Mouse (Mus musculus) hindbrain, postnatal 0 days (tissue): ENCODE measurements around the gene Krt78. TPM values are rescaled to one million over a fixed set of nuclear protein-coding genes. Genes with fewer than 3 reads are reported as not detected.
A peak's percentile ranks its signal among the peaks of the same experiment; 100 is the strongest.

Source experiments
- ATAC-seq: fragments of 200-750 bp; cut with Nextera tagmentation; 2 replicates; pipeline ENCODE4 v1.8.0; 2017; ENCODE audit warnings: mild to moderate bottlenecking, moderate TSS enrichment, moderate library complexity
- DNase-seq: peaks from one replicate; pipeline ENCODE4 v3.0.0-alpha.2; 2015; ENCODE audit warnings: low spot score
- H3K27ac ChIP-seq: fragments of 300-500 bp; sonication (generic); 2 replicates; pipeline ENCODE4 v1.5.1; 2014; ENCODE audit warnings: mild to moderate bottlenecking
- H3K27me3 ChIP-seq: fragments of 300-500 bp; sonication (generic); 2 replicates; pipeline ENCODE4 v1.6.1; 2014; ENCODE audit warnings: low read length, mixed read lengths; ENCODE audit not compliant: insufficient read depth
- H3K36me3 ChIP-seq: fragments of 300-500 bp; sonication (generic); 2 replicates; pipeline ENCODE4 v1.6.1; 2014; ENCODE audit warnings: low read length, mixed read lengths; ENCODE audit not compliant: insufficient read depth
- H3K4me1 ChIP-seq: fragments of 300-500 bp; sonication (generic); 2 replicates; pipeline ENCODE4 v1.6.1; 2014; ENCODE audit warnings: antibody characterized with exemption, low read length, mixed read lengths; ENCODE audit not compliant: insufficient read depth
- H3K4me2 ChIP-seq: fragments of 300-500 bp; sonication (generic); 2 replicates; pipeline ENCODE4 v1.6.1; 2014; ENCODE audit warnings: low read depth, mild to moderate bottlenecking, low read length, moderate library complexity, mixed read lengths
- H3K4me3 ChIP-seq: fragments of 300-500 bp; sonication (generic); 2 replicates; pipeline ENCODE4 v1.5.1; 2014; ENCODE audit warnings: low read length
- H3K9ac ChIP-seq: fragments of 300-500 bp; sonication (generic); replicated peaks from 2 replicates; pipeline ENCODE4 v1.6.1; 2014; ENCODE audit warnings: mild to moderate bottlenecking, low read length, moderate library complexity, mixed read lengths
- H3K9me3 ChIP-seq: fragments of 300-500 bp; sonication (generic); 2 replicates; pipeline ENCODE4 v1.6.1; 2016; ENCODE audit warnings: low read length, mixed read lengths
- CTCF ChIP-seq: IDR thresholded peaks from 2 replicates; pipeline ENCODE4 v1.5.1; 2016; ENCODE audit warnings: antibody characterized with exemption, control low read depth, low read depth
- WGBS: fragments of 180-500 bp; shearing (Covaris S2); extraction: QIAGEN DNeasy Blood & Tissue Kit; methylation state at CpG from one replicate; pipeline ENCODE4 v1.1.7; 2014; 5-methylcytosine and 5-hydroxymethylcytosine counted together
- polyA plus RNA-seq: library from polyadenylated mRNA; unstranded; fragments of >200 nt; fragmentation: Nextera tagmentation; extraction: Ambion mirVana; gene quantifications from 2 replicates; pipeline ENCODE4 v1.2.1, GENCODE M21; 2015
- total RNA-seq: library from RNA; depleted of rRNA; stranded (reverse); fragments of >200 nt; gene quantifications from 2 replicates; pipeline ENCODE4 v1.2.3, GENCODE M21; 2014

The Krt78 gene
- total and polyA plus RNA-seq, 2 experiments from 2014 or later = not detected

GRCm38 (mm10) chr15:101995484-101996236, 41.6 kb upstream of the Krt78 start:
- Histone ChIP-seq H3K9ac (no peak overlapping the region), H3K27ac (no peak overlapping the region), H3K27me3 (no peaks in the 10 kb centered on the region; the same call in 1 of the 2 replicates), H3K9me3 (no peaks in the 10 kb centered on the region), H3K4me1 (no peaks in the 10 kb centered on the region), H3K4me2 (no peak overlapping the region), H3K36me3 (no peaks in the 10 kb centered on the region), H3K4me3 (no peak overlapping the region)
- 90% methylated on average over 4 of the region's 4 CpGs for WGBS
- ATAC-seq = no peak
- TF ChIP-seq CTCF = no peak
- no peak for DNase-seq

- TF ChIP-seq CTCF = no peak
- DNase-seq (no peak), ATAC-seq (no peak)
- H3K36me3 ChIP-seq = no peaks in the 10 kb centered on the region
- no peak overlapping the region for H3K27ac ChIP-seq
- WGBS = 97% methylated on average over 6 of the region's 6 CpGs
- no peak overlapping the region for H3K9ac ChIP-seq
- no peaks in the 10 kb centered on the region for H3K4me1 ChIP-seq
- no peaks in the 10 kb centered on the region; the same call in 1 of the 2 replicates for H3K27me3 ChIP-seq
- H3K4me3 ChIP-seq = no peak overlapping the region
- H3K4me2 ChIP-seq = no peak overlapping the region
- H3K9me3 ChIP-seq = no peaks in the 10 kb centered on the region
Observed at GRCm38 (mm10) chr15:101994365-101994764, 40.3 kb upstream of the Krt78 start.

GRCm38 (mm10) chr15:101990946-101991345, 36.9 kb upstream of the Krt78 start:
- Histone ChIP-seq H3K9ac (no peak overlapping the region), H3K4me3 (no peak overlapping the region), H3K9me3 (no peaks in the 10 kb centered on the region), H3K4me2 (no peak overlapping the region), H3K27ac (no peak overlapping the region), H3K36me3 (no peaks in the 10 kb centered on the region), H3K4me1 (no peaks in the 10 kb centered on the region), H3K27me3 (no peaks in the 10 kb centered on the region; the same call in 1 of the 2 replicates)
- 91% methylated on average over 6 of the region's 6 CpGs for WGBS
- no peak for TF ChIP-seq CTCF
- DNase-seq (no peak), ATAC-seq (no peak)

- DNase-seq (no peak), ATAC-seq (no peak)
- Histone ChIP-seq H3K4me1 (no peaks in the 10 kb centered on the region), H3K4me2 (no peak overlapping the region), H3K27ac (no peak overlapping the region), H3K9ac (no peak overlapping the region), H3K36me3 (no peaks in the 10 kb centered on the region), H3K27me3 (no peaks in the 10 kb centered on the region; the same call in 1 of the 2 replicates), H3K4me3 (no peak overlapping the region), H3K9me3 (no peaks in the 10 kb centered on the region)
- WGBS = 74% methylated on average over 8 of the region's 8 CpGs
- peak; percentile 30; the same call in 1 of the 2 replicates for TF ChIP-seq CTCF
Observed at GRCm38 (mm10) chr15:101988714-101989113, 34.6 kb upstream of the Krt78 start.

DNA sequence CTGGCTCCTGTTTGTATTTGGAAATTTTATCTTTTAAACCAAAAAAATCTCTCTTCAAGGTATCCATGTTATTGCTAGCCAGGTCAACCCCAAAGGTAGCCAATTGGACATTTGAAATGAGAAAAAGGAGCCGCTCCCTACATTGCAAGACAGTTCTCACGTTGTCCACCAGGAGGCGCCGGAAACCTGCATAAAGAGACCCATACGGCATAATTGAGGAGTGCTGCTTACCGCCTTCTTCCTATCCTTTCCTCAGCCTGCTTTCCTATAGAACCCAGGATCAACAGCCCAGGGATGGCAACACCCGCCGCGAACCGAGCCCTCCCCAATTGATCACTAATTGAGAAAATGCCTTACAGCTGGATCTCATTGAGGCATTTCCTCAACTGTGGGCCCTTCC, 34.0 kb upstream of the Krt78 start:
- DNase-seq (peak; percentile 89), ATAC-seq (no peak)
- Histone ChIP-seq H3K27ac (no peak overlapping the region), H3K4me1 (no peaks in the 10 kb centered on the region), H3K27me3 (no peaks in the 10 kb centered on the region; the same call in 1 of the 2 replicates), H3K9ac (no peak overlapping the region), H3K9me3 (no peaks in the 10 kb centered on the region), H3K4me3 (no peak overlapping the region), H3K36me3 (no peaks in the 10 kb centered on the region), H3K4me2 (no peak overlapping the region)
- TF ChIP-seq CTCF = peak; percentile 94
- under 1% methylated on average over 10 of the region's 10 CpGs for WGBS

DNA sequence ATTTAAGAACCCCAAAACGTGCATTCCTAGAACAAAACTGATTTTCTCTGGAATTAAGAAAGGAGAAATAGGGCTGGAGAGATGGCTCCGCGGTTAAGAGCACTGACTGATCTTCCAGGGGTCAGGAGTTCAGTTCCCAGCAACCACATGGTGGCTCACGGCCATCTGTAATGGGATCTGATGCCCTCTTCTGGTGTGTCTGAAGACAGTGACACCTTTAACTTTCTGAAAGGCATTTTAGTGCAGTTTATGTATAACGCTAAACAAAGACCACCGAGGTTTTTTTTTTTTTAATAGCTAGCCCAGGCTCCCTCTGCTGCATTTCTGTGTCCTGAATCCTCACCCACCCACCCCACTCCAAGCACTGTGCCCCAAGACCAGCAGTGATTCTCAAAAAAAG, 30.7 kb upstream of the Krt78 start:
- Histone ChIP-seq H3K27me3 (no peaks in the 10 kb centered on the region), H3K9ac (no peak overlapping the region), H3K4me3 (no peak overlapping the region), H3K4me1 (no peaks in the 10 kb centered on the region), H3K9me3 (no peaks in the 10 kb centered on the region), H3K4me2 (no peak overlapping the region), H3K36me3 (no peaks in the 10 kb centered on the region), H3K27ac (peak overlapping the region; percentile 58; the same call in 1 of the 2 replicates)
- TF ChIP-seq CTCF = no peak
- ATAC-seq (no peak), DNase-seq (no peak)
- WGBS = 17% methylated on average over 6 of the region's 6 CpGs
